Mouse (Mus musculus): Measurements from ENCODE around the gene Arhgef9. TPM values are rescaled to one million over a fixed set of nuclear protein-coding genes. Genes with fewer than 3 reads are reported as not detected.

Gene Arhgef9
- polyA plus RNA-seq, 1 experiment from 2014 or later = 14.2 TPM

- WGBS = 69% methylated on average over 5 of the region's 5 CpGs
- Histone ChIP-seq H3K9me3 (replicated peaks; ENCODE audit: control insufficient read depth, low read length) (no peaks in the 10 kb centered on the region), H3K4me2 (ENCODE audit: low read depth, low read length) (no peak overlapping the region), H3K9ac (ENCODE audit: low read length) (no peak overlapping the region), H3K4me3 (replicated peaks; ENCODE audit: low read length) (no peak overlapping the region), H3K27me3 (ENCODE audit: control insufficient read depth, insufficient read depth, low read length) (no peaks in the 10 kb centered on the region), H3K36me3 (ENCODE audit: control insufficient read depth, insufficient read depth, low read length) (no peaks in the 10 kb centered on the region), H3K27ac (ENCODE audit: low read length) (no peak overlapping the region), H3K4me1 (ENCODE audit: control insufficient read depth, insufficient read depth, low read length) (no peaks in the 10 kb centered on the region; the same call in 1 of the 2 replicates)
- no peak for ATAC-seq (ENCODE audit: insufficient read depth, low FRiP score)
Observed at GRCm38 (mm10) chrX:95027907-95028306, 168.7 kb downstream of the Arhgef9 start.

- no peaks in the 10 kb centered on the region; the same call in 1 of the 2 replicates for H3K4me1 ChIP-seq (ENCODE audit: control insufficient read depth, insufficient read depth, low read length)
- H3K27me3 ChIP-seq (ENCODE audit: control insufficient read depth, insufficient read depth, low read length) = no peaks in the 10 kb centered on the region
- H3K36me3 ChIP-seq (ENCODE audit: control insufficient read depth, insufficient read depth, low read length) = no peaks in the 10 kb centered on the region
- peak; percentile 96 for ATAC-seq (ENCODE audit: insufficient read depth, low FRiP score)
- H3K9ac ChIP-seq (ENCODE audit: low read length) = peak within 1 kb of the TSS; percentile 77
- peak within 1 kb of the TSS; percentile 55 for H3K4me2 ChIP-seq (ENCODE audit: low read depth, low read length)
- 19% methylated on average over 30 of the region's 30 CpGs for WGBS
- H3K4me3 ChIP-seq (replicated peaks; ENCODE audit: low read length) = peak within 1 kb of the TSS; percentile 57
- H3K9me3 ChIP-seq (replicated peaks; ENCODE audit: control insufficient read depth, low read length) = no peaks in the 10 kb centered on the region
- H3K27ac ChIP-seq (ENCODE audit: low read length) = peak within 1 kb of the TSS; percentile 93
Observed at GRCm38 (mm10) chrX:95026361-95026892, 170.2 kb downstream of the Arhgef9 start, which contains the start of gene Spin4. Spin4 (minus strand) TSS chrX:95026682.

- ATAC-seq (ENCODE audit: insufficient read depth, low FRiP score) = peak; percentile 22; the same call in 1 of the 2 replicates
- no peaks in the 10 kb centered on the region for H3K36me3 ChIP-seq (ENCODE audit: control insufficient read depth, insufficient read depth, low read length)
- H3K27ac ChIP-seq (ENCODE audit: low read length) = peak overlapping the region; percentile 93
- H3K9ac ChIP-seq (ENCODE audit: low read length) = peak overlapping the region; percentile 77
- WGBS = 20% methylated on average over 23 of the region's 23 CpGs
- no peaks in the 10 kb centered on the region; the same call in 1 of the 2 replicates for H3K4me1 ChIP-seq (ENCODE audit: control insufficient read depth, insufficient read depth, low read length)
- no peaks in the 10 kb centered on the region for H3K27me3 ChIP-seq (ENCODE audit: control insufficient read depth, insufficient read depth, low read length)
- H3K4me3 ChIP-seq (replicated peaks; ENCODE audit: low read length) = peak overlapping the region; percentile 57
- H3K9me3 ChIP-seq (replicated peaks; ENCODE audit: control insufficient read depth, low read length) = no peaks in the 10 kb centered on the region
- peak overlapping the region; percentile 55 for H3K4me2 ChIP-seq (ENCODE audit: low read depth, low read length)
Observed at GRCm38 (mm10) chrX:95025779-95026360, 170.8 kb downstream of the Arhgef9 start.

- 15% methylated on average over 4 of the region's 4 CpGs for WGBS
- no peaks in the 10 kb centered on the region for H3K4me1 ChIP-seq (ENCODE audit: control insufficient read depth, insufficient read depth, low read length)
Observed at GRCm38 (mm10) chrX:95012033-95012432, 184.6 kb downstream of the Arhgef9 start.

More at GRCm38 (mm10) chrX:95012033-95012432, 184.6 kb downstream of the Arhgef9 start:
- H3K9me3 ChIP-seq (replicated peaks; ENCODE audit: control insufficient read depth, low read length) = no peaks in the 10 kb centered on the region
- peaks cover 2% of the 10 kb centered on the region; the same call in 1 of the 2 replicates for H3K27me3 ChIP-seq (ENCODE audit: control insufficient read depth, insufficient read depth, low read length)
- no peak for ATAC-seq (ENCODE audit: insufficient read depth, low FRiP score)
- H3K27ac ChIP-seq (ENCODE audit: low read length) = no peak overlapping the region
- H3K36me3 ChIP-seq (ENCODE audit: control insufficient read depth, insufficient read depth, low read length) = no peaks in the 10 kb centered on the region
- no peak overlapping the region for H3K9ac ChIP-seq (ENCODE audit: low read length)
- no peak overlapping the region for H3K4me2 ChIP-seq (ENCODE audit: low read depth, low read length)
- H3K4me3 ChIP-seq (replicated peaks; ENCODE audit: low read length) = no peak overlapping the region

Other genes with a start within 250 kb of the Arhgef9 start
- 9.6 and 10.2 TPM in 2 replicates for gene Spin4, start 170.2 kb downstream of the Arhgef9 start, polyA plus RNA-seq (2015; fragmentation: Nextera tagmentation; extraction: Ambion mirVana)
- gene Amer1, start 248.0 kb upstream of the Arhgef9 start, polyA plus RNA-seq (2015; fragmentation: Nextera tagmentation; extraction: Ambion mirVana) = 11.5 and 11.7 TPM in 2 replicates